Mouse (Mus musculus) hindbrain, embryonic 15.5 days (tissue): ENCODE data around the gene Lrrc17. TPM values are rescaled to one million over a fixed set of nuclear protein-coding genes. Genes with fewer than 3 reads are reported as not detected.

Experiments used
- ATAC-seq: fragments of 200-750 bp; cut with Nextera tagmentation; 2 replicates; pipeline ENCODE4 v1.8.0; 2017; ENCODE audit warnings: low read depth, moderate number of reproducible peaks, moderate TSS enrichment; ENCODE audit not compliant: low FRiP score
- H3K27ac ChIP-seq: fragments of 300-500 bp; sonication (generic); replicated peaks from 2 replicates; pipeline ENCODE4 v1.5.1; 2015; ENCODE audit warnings: mild to moderate bottlenecking, inconsistent platforms
- H3K27me3 ChIP-seq: fragments of 300-500 bp; sonication (generic); 2 replicates; pipeline ENCODE4 v1.6.1; 2015; ENCODE audit warnings: control low read depth, inconsistent platforms
- H3K36me3 ChIP-seq: fragments of 300-500 bp; sonication (generic); 2 replicates; pipeline ENCODE4 v1.6.1; 2015; ENCODE audit warnings: control low read depth, inconsistent platforms
- H3K4me1 ChIP-seq: fragments of 300-500 bp; sonication (generic); replicated peaks from 2 replicates; pipeline ENCODE4 v1.6.1; 2015; ENCODE audit warnings: control low read depth, inconsistent platforms
- H3K4me2 ChIP-seq: fragments of 300-500 bp; sonication (generic); 2 replicates; pipeline ENCODE4 v1.6.1; 2015; ENCODE audit warnings: moderate library complexity, mild to moderate bottlenecking, inconsistent platforms
- H3K4me3 ChIP-seq: fragments of 300-500 bp; sonication (generic); 2 replicates; pipeline ENCODE4 v1.5.1; 2015; ENCODE audit warnings: mild to moderate bottlenecking, inconsistent platforms
- H3K9ac ChIP-seq: fragments of 300-500 bp; sonication (generic); 2 replicates; pipeline ENCODE4 v1.6.1; 2015; ENCODE audit warnings: inconsistent platforms
- H3K9me3 ChIP-seq: fragments of 300-500 bp; sonication (generic); 2 replicates; pipeline ENCODE4 v1.6.1; 2016; ENCODE audit warnings: control low read depth, inconsistent platforms
- WGBS: fragments of 180-500 bp; shearing (Covaris S2); methylation state at CpG from one replicate; pipeline ENCODE4 v1.1.7; 2015; 5-methylcytosine and 5-hydroxymethylcytosine counted together
- polyA plus RNA-seq: library from polyadenylated mRNA; unstranded; fragments of >200 nt; fragmentation: Nextera tagmentation; extraction: Ambion mirVana; gene quantifications from 2 replicates; pipeline ENCODE4 v1.2.1, GENCODE M21; 2015

The Lrrc17 gene
- 5.7 and 7.9 TPM in 2 replicates for polyA plus RNA-seq

DNA sequence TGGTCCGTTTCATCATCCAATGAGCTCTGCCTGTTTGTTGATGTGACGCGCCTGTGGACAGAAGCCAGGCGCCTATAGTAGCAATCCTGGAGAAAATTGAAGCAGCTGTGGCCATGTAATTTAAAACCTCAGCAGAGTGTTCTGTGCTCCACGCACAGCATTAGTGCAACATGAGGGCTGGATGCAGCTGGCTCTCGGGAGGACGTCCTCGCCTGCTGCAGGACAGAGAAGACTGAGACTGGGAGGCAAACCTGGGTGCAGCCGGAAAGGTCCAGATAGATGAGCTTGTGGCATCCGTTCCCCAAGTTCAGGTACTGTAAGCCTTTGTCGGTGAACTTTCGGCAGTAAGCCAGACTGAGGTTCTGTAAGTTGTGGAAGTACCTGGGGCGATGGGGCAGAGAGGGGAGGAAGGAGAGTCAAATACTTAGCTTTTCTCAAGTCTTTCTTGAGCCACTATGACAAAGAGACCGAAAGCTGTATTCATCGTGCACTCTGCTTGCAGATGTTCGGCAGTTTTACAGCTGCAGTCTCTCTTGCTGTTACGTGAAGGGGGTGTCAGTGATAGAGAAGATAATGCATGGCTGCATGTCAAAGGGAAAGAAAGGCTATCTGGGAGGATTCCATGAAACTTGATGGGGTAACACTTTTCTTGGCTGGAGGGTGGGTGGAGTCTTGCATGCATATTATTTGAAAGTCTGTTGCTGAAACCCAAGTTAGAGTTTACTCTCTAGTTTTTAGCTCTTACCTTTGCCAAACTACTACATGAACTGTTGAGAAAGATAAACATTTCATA lies at the start of gene Lrrc17:
TSS of gene Lrrc17 (plus strand) at position 151 of the 793 bp plus-strand sequence.
- H3K27ac ChIP-seq = no peak within 1 kb of the TSS
- H3K4me1 ChIP-seq = no peaks in the 10 kb centered on the region
- H3K27me3 ChIP-seq = no peaks in the 10 kb centered on the region
- ATAC-seq = no peak
- H3K9ac ChIP-seq = no peak within 1 kb of the TSS
- no peak within 1 kb of the TSS for H3K4me3 ChIP-seq
- H3K4me2 ChIP-seq = no peak within 1 kb of the TSS
- no peaks in the 10 kb centered on the region for H3K9me3 ChIP-seq
- H3K36me3 ChIP-seq = no peaks in the 10 kb centered on the region
- 56% methylated on average over 17 of the region's 17 CpGs for WGBS

DNA sequence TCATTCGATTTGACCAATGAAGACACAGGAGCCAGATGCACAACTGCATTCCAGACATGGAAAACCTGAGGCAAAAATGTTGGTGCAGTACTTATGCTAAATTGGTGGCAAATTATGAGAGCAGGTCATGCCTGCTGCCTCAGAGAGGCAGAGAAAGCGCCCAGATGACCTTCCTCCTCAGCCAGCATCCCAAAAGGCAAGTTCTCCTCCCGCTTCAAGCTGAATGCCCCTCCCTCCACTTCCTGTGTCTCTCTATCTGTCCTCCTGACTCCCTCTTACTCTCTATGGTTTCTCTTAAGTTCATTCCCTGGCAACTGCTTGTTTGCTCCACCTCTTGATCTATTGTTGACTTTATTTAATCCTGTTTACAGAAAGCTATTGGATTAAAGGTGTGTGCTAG lies 48.6 kb upstream of the Lrrc17 start:
- WGBS = 73% methylated on average over 3 of the region's 3 CpGs

DNA sequence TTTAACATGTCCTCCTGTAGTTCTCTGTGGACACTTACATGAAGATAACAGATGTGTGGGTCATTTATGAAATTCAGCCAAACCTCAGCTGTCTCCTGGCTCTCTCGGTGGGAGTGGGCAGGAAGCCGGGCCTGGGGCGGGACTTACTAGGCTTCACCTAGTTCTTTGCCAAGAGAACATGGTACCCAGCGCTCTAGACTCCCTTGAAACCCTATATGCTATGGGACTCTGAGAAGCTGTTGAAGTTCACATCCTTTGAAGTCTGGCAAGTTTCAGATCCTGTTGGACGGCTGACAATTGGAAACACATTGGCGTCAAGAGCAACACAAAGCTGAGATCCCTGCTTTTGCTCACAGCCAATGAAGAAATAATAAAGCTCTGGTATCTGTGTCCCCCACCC lies 47.0 kb upstream of the Lrrc17 start:
- Histone ChIP-seq H3K4me2 (no peak overlapping the region), H3K4me3 (no peak overlapping the region), H3K4me1 (no peaks in the 10 kb centered on the region), H3K9ac (no peak overlapping the region), H3K27me3 (no peaks in the 10 kb centered on the region), H3K27ac (no peak overlapping the region), H3K36me3 (no peaks in the 10 kb centered on the region), H3K9me3 (no peaks in the 10 kb centered on the region)
- WGBS = 81% methylated on average over 6 of the region's 6 CpGs
- ATAC-seq = 0 out of 2 replicates have a peak, but pooled peaks have one; percentile 27

More for the DNA sequence above, 48.6 kb upstream of the Lrrc17 start:
- Histone ChIP-seq H3K9me3 (no peaks in the 10 kb centered on the region), H3K36me3 (no peaks in the 10 kb centered on the region), H3K4me3 (no peak overlapping the region), H3K4me1 (no peaks in the 10 kb centered on the region), H3K27ac (no peak overlapping the region), H3K4me2 (no peak overlapping the region), H3K27me3 (no peaks in the 10 kb centered on the region), H3K9ac (no peak overlapping the region)
- ATAC-seq = no peak

DNA sequence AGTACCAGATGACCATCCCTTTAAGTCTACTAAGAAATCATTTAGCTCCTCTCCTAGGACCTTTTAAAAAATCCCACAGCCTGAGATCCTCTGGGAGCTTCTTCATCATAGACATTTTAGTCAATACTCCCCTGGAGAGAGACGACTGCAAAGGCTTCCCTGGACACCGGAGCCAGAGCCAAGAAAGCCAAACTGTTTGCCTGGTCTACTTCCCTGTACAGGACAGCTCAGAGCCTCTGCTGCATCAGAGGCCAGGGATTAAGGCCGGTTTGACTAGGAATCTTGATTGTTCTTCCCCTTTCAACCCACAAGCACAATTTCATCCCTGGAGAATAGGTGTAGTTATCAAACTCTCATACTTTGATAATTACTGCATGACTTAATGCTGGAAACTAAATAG lies 46.5 kb upstream of the Lrrc17 start:
- WGBS = 70% methylated on average over 3 of the region's 3 CpGs
- Histone ChIP-seq H3K27me3 (no peaks in the 10 kb centered on the region), H3K9ac (no peak overlapping the region), H3K9me3 (no peaks in the 10 kb centered on the region), H3K4me3 (no peak overlapping the region), H3K27ac (no peak overlapping the region), H3K4me1 (no peaks in the 10 kb centered on the region), H3K36me3 (no peaks in the 10 kb centered on the region), H3K4me2 (no peak overlapping the region)
- ATAC-seq = no peak

DNA sequence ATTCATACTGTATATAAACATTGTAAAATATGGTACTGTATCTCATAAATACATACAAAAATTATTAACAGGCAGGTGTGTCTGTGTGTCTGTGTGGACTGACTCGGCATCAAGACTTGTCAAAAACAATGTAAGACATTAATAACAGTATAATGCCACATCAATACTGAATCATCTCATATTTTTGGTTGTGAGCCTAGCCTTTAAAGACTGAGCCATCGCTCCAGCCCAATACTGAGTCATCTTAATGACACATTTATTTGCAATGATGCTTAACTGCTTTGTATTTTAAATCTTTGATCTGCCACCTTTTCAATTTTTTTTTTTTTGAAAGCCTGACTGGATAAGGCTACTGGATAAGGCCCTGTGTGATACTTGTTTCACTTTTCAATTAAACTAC lies 44.9 kb upstream of the Lrrc17 start:
- ATAC-seq = no peak
- WGBS = 93% methylated on average over 2 of the region's 2 CpGs
- H3K9ac ChIP-seq = no peak overlapping the region
- H3K27me3 ChIP-seq = no peaks in the 10 kb centered on the region
- H3K4me1 ChIP-seq = no peaks in the 10 kb centered on the region
- no peak overlapping the region for H3K4me3 ChIP-seq
- H3K36me3 ChIP-seq = no peaks in the 10 kb centered on the region
- no peak overlapping the region for H3K27ac ChIP-seq
- H3K9me3 ChIP-seq = no peaks in the 10 kb centered on the region
- no peak overlapping the region for H3K4me2 ChIP-seq

DNA sequence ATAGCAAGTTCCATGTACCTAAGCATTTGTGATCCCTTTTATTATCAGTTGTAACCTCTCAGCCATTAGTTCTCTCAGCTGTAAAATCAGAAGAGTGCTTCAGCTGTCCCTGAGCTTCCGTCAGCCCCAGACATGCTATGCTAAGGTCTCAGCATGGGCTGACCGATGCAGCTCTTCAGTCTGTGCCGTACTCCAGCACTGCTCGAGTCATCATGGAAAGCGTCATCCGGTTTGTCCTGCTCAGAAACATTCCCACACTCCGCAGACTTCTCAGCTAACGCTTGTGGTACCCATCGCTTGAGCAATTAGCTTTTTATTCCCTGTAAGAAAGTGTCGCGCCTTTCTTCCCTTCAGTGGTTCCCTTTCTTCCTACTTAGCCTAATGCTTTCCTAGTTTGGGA lies 44.4 kb upstream of the Lrrc17 start:
- no peak overlapping the region for H3K9ac ChIP-seq
- H3K4me1 ChIP-seq = no peaks in the 10 kb centered on the region
- ATAC-seq = no peak
- H3K27ac ChIP-seq = no peak overlapping the region
- no peak overlapping the region for H3K4me2 ChIP-seq
- no peaks in the 10 kb centered on the region for H3K27me3 ChIP-seq
- H3K4me3 ChIP-seq = no peak overlapping the region
- 72% methylated on average over 11 of the region's 11 CpGs for WGBS
- no peaks in the 10 kb centered on the region for H3K36me3 ChIP-seq
- H3K9me3 ChIP-seq = no peaks in the 10 kb centered on the region

DNA sequence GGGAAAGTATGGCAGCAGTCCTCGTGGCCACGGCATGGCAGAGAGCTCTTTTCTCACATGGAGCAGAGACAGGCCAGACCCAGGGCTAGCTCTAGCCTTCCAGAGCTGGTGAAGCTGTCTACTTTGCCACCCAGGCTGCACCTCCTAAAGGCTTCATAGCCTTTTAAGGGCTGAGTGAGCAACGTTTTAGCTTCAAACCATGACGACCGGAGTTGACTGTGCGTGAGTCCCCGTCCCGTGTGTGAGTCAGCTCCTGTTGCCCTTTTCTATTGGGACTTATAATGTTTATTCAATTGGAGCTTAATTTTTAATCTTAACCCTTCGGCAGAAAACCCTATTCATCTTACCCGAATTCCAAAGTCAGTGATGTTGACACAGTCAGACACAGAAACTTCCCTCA lies 43.2 kb upstream of the Lrrc17 start:
- no peak overlapping the region for H3K4me2 ChIP-seq
- H3K27ac ChIP-seq = no peak overlapping the region
- no peaks in the 10 kb centered on the region for H3K27me3 ChIP-seq
- H3K9ac ChIP-seq = no peak overlapping the region
- no peaks in the 10 kb centered on the region for H3K4me1 ChIP-seq
- 82% methylated on average over 10 of the region's 10 CpGs for WGBS
- H3K36me3 ChIP-seq = no peaks in the 10 kb centered on the region
- ATAC-seq = no peak
- no peak overlapping the region for H3K4me3 ChIP-seq
- no peaks in the 10 kb centered on the region for H3K9me3 ChIP-seq

DNA sequence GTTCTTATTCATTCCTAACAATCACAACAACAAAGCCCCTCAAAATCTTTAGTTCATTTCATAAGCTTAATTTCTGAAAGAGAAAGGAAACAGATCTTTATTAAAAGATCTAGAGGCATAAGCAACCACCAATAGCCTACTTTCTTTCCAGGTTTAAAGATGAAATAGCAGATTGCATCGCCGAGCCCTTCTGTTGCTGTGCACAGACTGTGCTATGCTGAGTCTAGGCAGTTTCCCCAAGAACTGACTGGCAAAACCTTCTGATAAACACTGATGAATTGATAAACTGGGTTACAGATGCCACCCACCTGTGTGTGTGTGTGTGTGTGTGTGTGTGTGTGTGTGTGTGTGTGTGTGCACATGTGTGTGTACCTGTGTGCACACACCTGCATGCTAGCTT lies 42.4 kb upstream of the Lrrc17 start:
- Histone ChIP-seq H3K4me2 (no peak overlapping the region), H3K27ac (no peak overlapping the region), H3K9me3 (no peaks in the 10 kb centered on the region), H3K4me1 (no peaks in the 10 kb centered on the region), H3K36me3 (no peaks in the 10 kb centered on the region), H3K27me3 (no peaks in the 10 kb centered on the region), H3K9ac (no peak overlapping the region), H3K4me3 (no peak overlapping the region)
- no peak for ATAC-seq
- 91% methylated on average over 2 of the region's 2 CpGs for WGBS

DNA sequence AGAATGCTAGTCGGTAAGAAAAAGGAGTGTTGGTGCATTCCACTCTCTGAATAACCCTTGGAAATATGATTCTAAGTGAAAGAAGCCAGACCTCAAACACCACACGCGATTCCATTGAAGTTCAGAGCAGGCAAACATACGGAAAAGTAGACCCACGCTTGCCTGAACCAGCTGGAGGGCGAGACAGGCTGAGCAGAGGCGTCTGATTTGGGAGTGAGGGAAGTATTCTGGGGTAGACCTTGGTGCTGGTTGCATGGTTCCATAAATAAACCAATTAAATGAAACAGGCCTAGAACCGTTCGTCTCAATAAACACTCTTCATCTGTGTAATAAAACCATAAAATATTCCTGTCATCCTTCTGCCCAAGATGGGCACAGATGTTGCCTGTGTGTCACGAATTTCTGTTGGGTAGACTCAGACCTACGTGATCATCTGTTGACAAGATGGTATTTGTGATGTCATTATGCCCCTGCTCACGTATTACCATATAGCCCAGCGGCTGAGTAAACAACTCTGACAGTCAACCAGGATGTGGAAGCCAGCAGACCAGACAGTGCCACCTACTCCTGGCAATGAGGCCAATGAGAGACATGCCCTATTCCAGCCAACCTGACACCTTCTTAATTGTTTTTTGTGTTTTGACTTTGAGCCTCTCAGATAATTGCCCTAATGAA lies 40.3 kb upstream of the Lrrc17 start:
- H3K4me3 ChIP-seq = no peak overlapping the region
- WGBS = 87% methylated on average over 13 of the region's 13 CpGs
- no peak for ATAC-seq
- H3K4me2 ChIP-seq = no peak overlapping the region
- no peaks in the 10 kb centered on the region for H3K27me3 ChIP-seq
- H3K4me1 ChIP-seq = no peaks in the 10 kb centered on the region
- H3K36me3 ChIP-seq = no peaks in the 10 kb centered on the region
- H3K9me3 ChIP-seq = no peaks in the 10 kb centered on the region
- H3K27ac ChIP-seq = no peak overlapping the region
- no peak overlapping the region for H3K9ac ChIP-seq

DNA sequence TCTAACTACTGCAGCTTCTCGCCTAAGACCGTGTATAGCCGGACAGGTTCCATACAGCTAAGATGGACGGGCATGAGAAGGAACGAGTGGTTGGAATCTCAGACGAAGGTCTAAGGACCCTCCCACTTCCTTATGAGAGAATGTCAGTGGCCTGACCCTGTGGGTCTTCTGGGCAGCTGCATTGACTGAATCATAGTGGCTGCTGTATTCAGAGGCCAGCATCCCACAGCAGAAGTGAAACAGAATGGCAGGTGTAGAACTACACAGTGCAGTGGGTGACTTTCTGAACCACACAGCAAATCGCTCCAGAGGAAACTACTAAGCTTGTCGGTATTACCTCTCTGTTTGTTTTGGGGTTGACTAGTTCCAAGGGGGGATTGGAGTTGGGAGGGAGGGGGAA lies 38.2 kb upstream of the Lrrc17 start:
- no peak overlapping the region for H3K27ac ChIP-seq
- H3K4me2 ChIP-seq = no peak overlapping the region
- H3K36me3 ChIP-seq = no peaks in the 10 kb centered on the region
- no peaks in the 10 kb centered on the region for H3K27me3 ChIP-seq
- H3K4me3 ChIP-seq = no peak overlapping the region
- ATAC-seq = no peak
- no peaks in the 10 kb centered on the region for H3K4me1 ChIP-seq
- H3K9me3 ChIP-seq = no peaks in the 10 kb centered on the region
- whole genome bisulfite sequencing = 83% methylated on average over 8 of the region's 8 CpGs
- no peak overlapping the region for H3K9ac ChIP-seq

DNA sequence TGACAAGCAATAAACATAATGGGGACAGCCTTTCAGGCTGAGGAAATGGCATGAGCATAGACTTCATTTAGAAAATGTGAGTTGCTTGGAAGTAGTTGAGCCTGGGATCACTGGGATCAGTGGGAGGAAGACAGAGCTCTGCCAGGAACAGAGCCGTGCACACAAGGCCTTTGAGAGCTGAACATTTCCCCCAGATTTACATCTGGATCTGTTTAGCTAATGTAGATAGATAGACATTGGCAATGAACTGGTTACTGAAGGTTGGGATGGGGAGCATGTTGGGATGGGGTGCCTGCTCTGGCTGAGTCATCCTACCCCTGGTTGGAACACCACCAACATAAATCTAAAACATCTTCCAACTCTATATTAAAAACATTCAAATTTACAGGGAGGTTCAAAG lies 36.5 kb upstream of the Lrrc17 start:
- no peak overlapping the region for H3K27ac ChIP-seq
- no peak for ATAC-seq
- H3K27me3 ChIP-seq = no peaks in the 10 kb centered on the region

DNA sequence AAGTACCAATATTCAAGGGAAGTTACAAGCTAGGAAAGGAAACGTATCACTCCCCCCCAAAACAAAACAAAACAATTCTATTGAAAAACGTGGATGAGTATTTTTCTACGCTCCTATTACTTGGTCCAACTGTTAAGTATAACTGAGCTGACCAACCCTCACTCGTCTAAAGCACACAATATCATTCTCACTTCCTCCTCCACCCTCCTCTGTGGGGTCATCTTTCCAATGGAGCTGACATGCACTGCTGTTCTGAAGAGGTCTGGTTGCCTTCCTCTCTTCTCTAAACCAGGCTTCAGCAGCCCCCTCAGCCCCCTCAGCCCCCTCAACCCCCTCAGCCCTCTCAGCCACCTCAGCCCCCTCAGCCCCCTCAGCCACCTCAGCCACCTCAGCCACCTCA lies 33.6 kb upstream of the Lrrc17 start:
- Histone ChIP-seq H3K4me2 (no peak overlapping the region), H3K27ac (no peak overlapping the region), H3K36me3 (no peaks in the 10 kb centered on the region), H3K9me3 (no peaks in the 10 kb centered on the region), H3K9ac (no peak overlapping the region), H3K4me3 (no peak overlapping the region), H3K27me3 (no peaks in the 10 kb centered on the region), H3K4me1 (no peaks in the 10 kb centered on the region)
- ATAC-seq = no peak
- WGBS = 81% methylated on average over 4 of the region's 4 CpGs

More for the DNA sequence above, 36.5 kb upstream of the Lrrc17 start:
- H3K4me1 ChIP-seq = no peaks in the 10 kb centered on the region
- H3K36me3 ChIP-seq = no peaks in the 10 kb centered on the region
- H3K4me3 ChIP-seq = no peak overlapping the region
- WGBS = 89% methylated on average over 1 of the region's 1 CpGs
- no peak overlapping the region for H3K4me2 ChIP-seq
- H3K9me3 ChIP-seq = no peaks in the 10 kb centered on the region
- H3K9ac ChIP-seq = no peak overlapping the region
